Mouse (Mus musculus) ZHBTc4 (cell line): ENCODE measurements around the gene Gsap.

ENCODE experiments used
- DNase-seq: peaks from one replicate; pipeline ENCODE4 v3.0.0-alpha.2; 2011; ENCODE audit warnings: low read depth, low spot score

Gsap gene

GRCm38 (mm10) chr5:21185764-21186685 is at the start of gene Gsap:
TSS of gene Gsap (plus strand) at chr5:21186255.
- peak; percentile 58 for DNase-seq

GRCm38 (mm10) chr5:21136575-21136974 is 49.5 kb upstream of the Gsap start:
- peak; percentile 32 for DNase-seq

- DNase-seq, result no peak
Measured at GRCm38 (mm10) chr5:21139505-21139904, 46.5 kb upstream of the Gsap start.

- DNase-seq, result peak; percentile 42
Measured at GRCm38 (mm10) chr5:21141133-21141551, 44.9 kb upstream of the Gsap start.

- no peak for DNase-seq
Measured at GRCm38 (mm10) chr5:21141626-21142025, 44.4 kb upstream of the Gsap start.

GRCm38 (mm10) chr5:21143032-21143431 is 43.0 kb upstream of the Gsap start:
- DNase-seq, result no peak

- DNase-seq, result peak; percentile 6
Measured at GRCm38 (mm10) chr5:21144506-21145169, 41.4 kb upstream of the Gsap start.

- no peak for DNase-seq
Measured at GRCm38 (mm10) chr5:21148358-21148757, 37.7 kb upstream of the Gsap start.

GRCm38 (mm10) chr5:21153672-21154071 is 32.4 kb upstream of the Gsap start:
- no peak for DNase-seq

- no peak for DNase-seq
Measured at GRCm38 (mm10) chr5:21156770-21157169, 29.3 kb upstream of the Gsap start.

- DNase-seq, result no peak
Measured at GRCm38 (mm10) chr5:21159536-21159935, 26.5 kb upstream of the Gsap start.

- no peak for DNase-seq
Measured at GRCm38 (mm10) chr5:21160781-21161180, 25.3 kb upstream of the Gsap start.

GRCm38 (mm10) chr5:21163421-21163820 is 22.6 kb upstream of the Gsap start:
- DNase-seq, result peak; percentile 7

GRCm38 (mm10) chr5:21168689-21169345 is 17.2 kb upstream of the Gsap start:
- no peak for DNase-seq

GRCm38 (mm10) chr5:21169346-21169745 is 16.7 kb upstream of the Gsap start:
- no peak for DNase-seq

- DNase-seq, result no peak
Measured at GRCm38 (mm10) chr5:21169877-21170276, 16.2 kb upstream of the Gsap start.

GRCm38 (mm10) chr5:21170440-21170839 is 15.6 kb upstream of the Gsap start:
- no peak for DNase-seq

- DNase-seq, result no peak
Measured at GRCm38 (mm10) chr5:21170898-21171297, 15.2 kb upstream of the Gsap start.

- DNase-seq, result no peak
Measured at GRCm38 (mm10) chr5:21171336-21171735, 14.7 kb upstream of the Gsap start.

- no peak for DNase-seq
Measured at GRCm38 (mm10) chr5:21172316-21172715, 13.7 kb upstream of the Gsap start.

GRCm38 (mm10) chr5:21175132-21176112 is 10.6 kb upstream of the Gsap start:
- no peak for DNase-seq
